Mouse (Mus musculus) CD4-positive naive resting alpha-beta T cell, adult 76 days (primary cell): ENCODE results near the gene Siah3. TPM values are rescaled to one million over a fixed set of nuclear protein-coding genes. Genes with fewer than 3 reads are reported as not detected.

ENCODE experiments used
- total RNA-seq: library from RNA; stranded (reverse); gene quantifications from one replicate; pipeline ENCODE4 v1.2.4, GENCODE M21; 2023

Gene Siah3
- 1.7 TPM for total RNA-seq

DNA sequence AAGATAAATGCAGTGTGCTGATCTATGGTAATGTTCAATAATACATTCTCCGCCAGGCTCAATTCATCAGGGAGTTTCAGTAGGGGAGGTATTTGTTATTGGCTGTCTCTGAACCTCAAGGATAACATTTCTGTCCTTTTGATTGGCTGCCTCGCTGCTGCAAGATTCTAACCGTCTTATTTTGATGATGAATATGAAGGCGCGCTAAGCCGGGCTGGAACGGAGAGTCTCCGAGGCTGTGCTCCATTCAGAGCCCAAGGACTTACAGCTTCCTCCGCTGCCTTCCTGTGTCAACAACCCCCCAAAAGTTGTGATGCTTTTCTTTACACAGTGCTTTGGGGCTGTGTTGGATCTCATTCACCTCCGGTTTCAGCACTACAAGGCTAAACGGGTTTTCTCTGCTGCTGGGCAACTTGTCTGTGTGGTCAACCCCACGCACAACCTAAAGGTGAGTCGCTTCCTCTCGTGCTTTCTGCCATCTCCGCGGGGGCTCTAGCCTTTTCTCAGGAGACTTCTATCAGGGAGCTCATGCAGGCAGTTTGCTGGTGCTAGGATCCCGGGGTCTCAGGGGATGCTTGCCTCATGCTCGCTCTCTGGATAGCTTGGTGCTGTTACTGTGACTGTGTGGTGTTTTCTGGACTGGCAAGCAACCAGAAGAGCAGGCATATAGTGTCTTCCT lies at the start of gene Siah3:
Gene Siah3 (plus strand): TSS at position 240 of the 679 bp plus-strand sequence.

Other genes with a start within 250 kb of the Siah3 start
- not detected for gene Cpb2, start 213.7 kb upstream of the Siah3 start, total RNA-seq
- 67.1 TPM for gene Zc3h13, start 171.6 kb upstream of the Siah3 start, total RNA-seq
- gene Spert, start 137.1 kb downstream of the Siah3 start, total RNA-seq, result not detected
- gene Erich6b, start 186.3 kb downstream of the Siah3 start, total RNA-seq, result not detected